Mouse (Mus musculus): ENCODE data around the gene Spam1.

Spam1 gene

GRCm38 (mm10) chr6:24790888-24791287, at the start of gene Spam1:
TSS of gene Spam1 (plus strand) at chr6:24791188.
- DNase-seq (ENCODE audit: low spot score) = no peak

- DNase-seq (ENCODE audit: low spot score) = no peak
Observed at GRCm38 (mm10) chr6:24748029-24748428, 43.0 kb upstream of the Spam1 start, which contains the start of gene Hyal4. TSS of gene Hyal4 (plus strand) at chr6:24748329.

GRCm38 (mm10) chr6:24759281-24759680, 31.7 kb upstream of the Spam1 start:
- DNase-seq (ENCODE audit: low spot score) = no peak

- DNase-seq (ENCODE audit: low spot score) = no peak
Observed at GRCm38 (mm10) chr6:24766261-24766660, 24.7 kb upstream of the Spam1 start.

GRCm38 (mm10) chr6:24779182-24779581, 11.8 kb upstream of the Spam1 start:
- DNase-seq (ENCODE audit: low spot score) = no peak

GRCm38 (mm10) chr6:24822070-24822469, 31.1 kb downstream of the Spam1 start:
- DNase-seq (ENCODE audit: low spot score) = no peak
